Comparison of ENCODE assay signal across 8 mouse cellular contexts in genomic region chr5:30233042-30233441, GRCm38 (mm10). TPM values are rescaled to one million over a fixed set of nuclear protein-coding genes. Genes with fewer than 3 reads are reported as not detected.
DNase-seq lines count a peak whose midpoint lies in the region; ATAC-seq lines count a peak whose summit lies in the region.

No protein-coding gene starts in this region.

- peak overlapping the region; percentile 83 for H3K4me2 ChIP-seq in forebrain, embryonic 16.5 days (ENCODE audit: low read length)
- H3K4me2 ChIP-seq in neural tube, embryonic 13.5 days: peak overlapping the region; percentile 79

- H3K9ac ChIP-seq in forebrain, embryonic 16.5 days (replicated peaks; ENCODE audit: low read depth, low read length): peak overlapping the region; percentile 91
- peak overlapping the region; percentile 88 for H3K9ac ChIP-seq in neural tube, embryonic 13.5 days

- DNase-seq in cerebellum, adult 11-12 months: peak; percentile 21
- no peak for DNase-seq in cerebellum, adult 11 months
- DNase-seq in spleen, adult 12 weeks (ENCODE audit: low spot score): peak; percentile 8
- DNase-seq in spleen, postnatal 36 days (ENCODE audit: low spot score in 2 of 2): no peak
- peak; percentile 4 to 9 for DNase-seq in layer of hippocampus, postnatal 36 days
- DNase-seq in urinary bladder, postnatal 10 days (ENCODE audit: low spot score): no peak

- WGBS in forebrain, embryonic 16.5 days: 2% methylated on average over 15 of the region's 15 CpGs
- 1% methylated on average over 15 of the region's 15 CpGs for WGBS in neural tube, embryonic 13.5 days

- no peaks in the 10 kb centered on the region for H3K27me3 ChIP-seq in forebrain, embryonic 16.5 days (replicated peaks; ENCODE audit: control insufficient read depth, insufficient read depth, low read length)
- no peaks in the 10 kb centered on the region for H3K27me3 ChIP-seq in neural tube, embryonic 13.5 days

- peaks cover 21% of the 10 kb centered on the region for H3K4me1 ChIP-seq in forebrain, embryonic 16.5 days (replicated peaks; ENCODE audit: control insufficient read depth, insufficient read depth, low read length)
- peaks cover 37% of the 10 kb centered on the region for H3K4me1 ChIP-seq in neural tube, embryonic 13.5 days (replicated peaks)

- H3K36me3 ChIP-seq in forebrain, embryonic 16.5 days (ENCODE audit: control insufficient read depth, insufficient read depth): no peaks in the 10 kb centered on the region
- peaks cover 6% of the 10 kb centered on the region; the same call in 1 of the 2 replicates for H3K36me3 ChIP-seq in neural tube, embryonic 13.5 days

- H3K27ac ChIP-seq in forebrain, embryonic 16.5 days (ENCODE audit: low read length): peak overlapping the region; percentile 93
- H3K27ac ChIP-seq in neural tube, embryonic 13.5 days (replicated peaks): peak overlapping the region; percentile 94

- H3K9me3 ChIP-seq in forebrain, embryonic 16.5 days (ENCODE audit: control insufficient read depth, low read length): no peaks in the 10 kb centered on the region
- H3K9me3 ChIP-seq in neural tube, embryonic 13.5 days: no peaks in the 10 kb centered on the region

- peak overlapping the region; percentile 96 for H3K4me3 ChIP-seq in forebrain, embryonic 16.5 days (replicated peaks; ENCODE audit: low read length)
- H3K4me3 ChIP-seq in neural tube, embryonic 13.5 days: peak overlapping the region; percentile 87

- ATAC-seq in forebrain, embryonic 16.5 days: no peak
- no peak for ATAC-seq in neural tube, embryonic 13.5 days (ENCODE audit: low read depth)

RNA-seq across cellular contexts. Expression of gene Selenoi, which starts 0.7 kb away (rescaled TPM):
- polyA plus RNA-seq in forebrain, embryonic 16.5 days (2015; fragmentation: Nextera tagmentation; extraction: Ambion mirVana): 30.1 and 30.7 TPM in 2 replicates
- total RNA-seq in layer of hippocampus, postnatal 36 days (2021): 10 to 100 TPM; 41.7 to 45.7 TPM
- polyA plus RNA-seq in neural tube, embryonic 13.5 days (2015; fragmentation: Nextera tagmentation; extraction: Ambion mirVana): 23.8 and 27.0 TPM in 2 replicates

RNA-seq across cellular contexts. Expression of gene Adgrf3, which starts 27.5 kb away (rescaled TPM):
- not detected in 2 replicates for polyA plus RNA-seq in forebrain, embryonic 16.5 days (2015; fragmentation: Nextera tagmentation; extraction: Ambion mirVana)
- not detected for total RNA-seq in layer of hippocampus, postnatal 36 days (2021)
- not detected in 2 replicates for polyA plus RNA-seq in neural tube, embryonic 13.5 days (2015; fragmentation: Nextera tagmentation; extraction: Ambion mirVana)

RNA-seq across cellular contexts. Expression of gene Drc1, which starts 48.1 kb away (rescaled TPM):
- polyA plus RNA-seq in forebrain, embryonic 16.5 days (2015; fragmentation: Nextera tagmentation; extraction: Ambion mirVana): 5.5 and 8.9 TPM in 2 replicates
- 1 to 10 TPM; 8.7 to 9.3 TPM for total RNA-seq in layer of hippocampus, postnatal 36 days (2021)
- 2.6 and 2.7 TPM in 2 replicates for polyA plus RNA-seq in neural tube, embryonic 13.5 days (2015; fragmentation: Nextera tagmentation; extraction: Ambion mirVana)

Comparison
In these comparisons a context has a peak if more than half of its experiments do, and no peak if none do; other contexts are left out.
1. DNase-seq: peak in cerebellum, adult 11-12 months (single experiment), spleen, adult 12 weeks (single experiment) and layer of hippocampus, postnatal 36 days (2 of 2); none in cerebellum, adult 11 months (single experiment), spleen, postnatal 36 days (0 of 2) and urinary bladder, postnatal 10 days (single experiment).